Mouse (Mus musculus) layer of hippocampus, postnatal 10 days (tissue): ENCODE results near the gene Arhgef19. TPM values are rescaled to one million over a fixed set of nuclear protein-coding genes. Genes with fewer than 3 reads are reported as not detected.

Experiments used
- DNase-seq, 2 experiments: peaks; one replicate each; pipeline ENCODE4 v3.0.0; 2021; ENCODE audit warnings: low spot score in 2 of 2
- total RNA-seq, 2 experiments: library from RNA; stranded (reverse); gene quantifications; 2 replicates each; pipeline ENCODE4 v1.2.3; 2021

The Arhgef19 gene
- total RNA-seq, 2 experiments from 2014 or later: 5.8 to 6.7 TPM

- DNase-seq: no peak
Observed at GRCm38 (mm10) chr4:141235537-141236111, 3.7 kb upstream of the Arhgef19 start.

DNA sequence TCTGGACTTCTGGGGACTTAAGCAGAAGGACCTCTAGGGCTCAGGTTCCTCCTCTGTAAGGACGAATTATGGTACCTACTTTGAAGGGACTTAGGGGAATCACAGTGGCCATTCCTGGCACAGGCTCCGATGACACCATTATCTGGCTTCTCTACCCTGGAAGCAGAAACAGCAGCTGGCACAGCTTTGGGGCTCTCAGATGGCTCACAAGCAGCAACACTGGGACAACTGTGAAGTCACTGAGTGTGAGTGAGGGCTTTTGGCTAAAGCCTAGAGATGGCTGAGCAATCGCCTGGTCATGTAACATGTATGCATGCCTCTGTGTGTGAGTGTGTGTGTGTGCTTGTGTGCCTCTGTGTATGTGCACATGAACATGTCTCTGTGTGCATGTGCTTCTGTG, 2.4 kb upstream of the Arhgef19 start:
- no peak for DNase-seq

GRCm38 (mm10) chr4:141238492-141239387, 559 bp upstream of the Arhgef19 start:
- no peak for DNase-seq

DNA sequence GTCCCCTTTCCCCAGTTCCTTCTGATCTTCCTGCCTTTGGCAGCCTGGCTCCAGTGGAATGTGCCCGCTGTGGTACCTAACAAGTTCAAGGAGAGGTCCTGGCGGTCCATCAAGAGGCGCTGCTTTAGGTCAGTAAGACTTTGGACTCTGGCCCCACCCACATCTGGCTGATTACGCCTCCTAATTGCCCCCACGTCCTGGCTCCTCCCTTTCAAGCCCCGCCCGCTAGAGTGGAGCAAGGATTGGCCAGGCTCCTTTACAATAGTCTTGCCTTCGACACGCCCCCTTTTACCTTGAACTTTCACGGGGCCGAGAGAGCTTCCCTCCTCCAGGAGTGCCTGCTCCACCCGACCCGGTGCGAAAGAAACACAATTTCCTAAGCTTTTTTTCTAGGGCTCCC, 1.3 kb downstream of the Arhgef19 start:
- DNase-seq: no peak

- DNase-seq: no peak
Observed at GRCm38 (mm10) chr4:141241861-141242260, 2.6 kb downstream of the Arhgef19 start.

DNA sequence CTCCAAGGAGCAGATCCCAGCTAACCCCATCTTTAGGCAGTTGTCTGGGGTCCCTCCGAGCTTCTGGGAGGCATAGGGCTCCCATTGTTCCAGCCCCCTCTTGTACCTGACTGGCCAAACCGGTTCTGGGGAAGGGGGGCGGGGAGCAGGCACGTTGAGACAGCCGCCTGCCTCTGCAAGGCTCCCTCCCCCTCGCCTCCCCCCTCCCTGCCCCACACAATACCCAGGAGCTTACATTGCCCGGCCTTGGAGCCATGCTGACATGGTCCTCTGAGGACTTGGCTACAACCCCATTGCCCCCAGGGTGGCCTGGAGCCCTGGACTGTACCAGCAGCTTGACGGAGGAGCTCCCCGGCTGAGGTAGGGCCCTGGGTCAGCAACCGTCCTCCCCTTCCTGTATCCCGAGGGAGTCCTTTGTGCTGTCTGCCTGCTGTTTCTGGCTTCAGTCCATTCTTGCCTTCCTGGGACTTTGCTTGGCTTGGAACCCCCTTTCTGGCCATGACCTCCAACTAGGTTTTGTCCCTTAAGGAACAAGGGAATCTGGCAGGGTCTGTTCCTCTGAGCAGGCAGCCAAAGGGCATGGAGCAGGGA, 3.4 kb downstream of the Arhgef19 start:
- DNase-seq: no peak

DNA sequence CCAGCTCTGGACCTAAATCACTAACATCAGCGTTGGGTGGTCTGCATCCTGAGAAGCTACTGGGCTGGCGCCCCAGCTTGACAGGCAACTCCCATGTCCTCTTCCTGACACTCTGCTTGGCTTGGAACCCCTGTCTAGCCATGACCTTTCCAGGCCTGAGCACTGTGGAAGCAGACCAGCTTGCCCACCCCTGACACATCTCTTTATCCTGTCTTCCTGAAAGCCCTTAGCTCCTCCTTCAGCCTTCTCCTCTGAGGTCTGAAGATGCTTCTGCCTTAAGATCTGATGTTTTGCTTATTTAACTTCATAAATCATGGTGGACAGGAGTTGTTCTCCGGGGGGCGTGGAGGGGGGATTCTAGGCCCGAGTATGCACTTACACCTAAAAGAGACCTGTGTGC, 4.3 kb downstream of the Arhgef19 start:
- DNase-seq: no peak

DNA sequence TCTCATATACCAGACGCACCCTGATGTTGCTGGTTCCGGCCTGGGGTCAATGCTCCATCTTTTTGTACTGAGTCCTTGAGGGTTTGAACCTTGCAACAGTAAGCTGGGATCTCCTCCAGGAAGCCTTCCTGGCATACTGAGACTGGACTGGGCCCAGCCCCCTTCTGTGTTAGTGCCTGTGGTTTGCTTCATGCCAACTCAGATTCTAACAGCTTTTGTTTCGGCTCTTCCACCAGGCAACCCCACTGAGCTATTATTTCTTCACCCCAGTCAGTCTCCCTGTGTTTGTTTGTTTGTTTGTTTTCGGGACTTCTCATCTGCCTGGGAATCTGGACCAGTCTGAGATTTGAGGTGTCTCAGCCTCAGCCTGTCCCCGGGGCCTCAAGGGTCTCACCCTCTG, 5.1 kb downstream of the Arhgef19 start:
- DNase-seq: peak in 1 of 2 experiments; percentile 41

DNA sequence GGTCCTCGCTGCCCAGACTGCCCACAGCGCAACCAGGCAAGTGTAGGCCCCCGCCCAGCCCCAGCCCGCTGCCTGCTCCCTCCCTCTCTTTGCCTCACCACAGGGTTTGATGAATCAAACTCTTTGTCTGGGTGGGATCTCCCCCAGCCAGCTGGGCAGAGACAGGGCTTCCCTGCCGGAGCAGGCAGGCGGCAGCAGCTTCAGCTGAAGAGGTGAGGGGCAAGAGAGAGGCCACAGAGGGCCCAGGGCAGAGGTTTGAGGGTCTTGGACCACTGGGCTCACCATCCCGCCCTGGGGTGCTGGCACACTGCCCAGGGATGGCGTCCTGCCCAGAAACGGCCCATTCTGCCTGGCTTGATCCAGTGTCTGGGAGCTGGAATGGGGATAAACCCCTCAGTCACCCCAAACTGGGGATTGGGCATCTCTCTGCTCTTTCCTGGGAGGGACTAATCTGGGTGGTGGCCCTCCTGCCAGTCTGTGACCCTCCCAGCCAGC, 5.7 kb downstream of the Arhgef19 start:
- peak; percentile 87 to 90 for DNase-seq

DNA sequence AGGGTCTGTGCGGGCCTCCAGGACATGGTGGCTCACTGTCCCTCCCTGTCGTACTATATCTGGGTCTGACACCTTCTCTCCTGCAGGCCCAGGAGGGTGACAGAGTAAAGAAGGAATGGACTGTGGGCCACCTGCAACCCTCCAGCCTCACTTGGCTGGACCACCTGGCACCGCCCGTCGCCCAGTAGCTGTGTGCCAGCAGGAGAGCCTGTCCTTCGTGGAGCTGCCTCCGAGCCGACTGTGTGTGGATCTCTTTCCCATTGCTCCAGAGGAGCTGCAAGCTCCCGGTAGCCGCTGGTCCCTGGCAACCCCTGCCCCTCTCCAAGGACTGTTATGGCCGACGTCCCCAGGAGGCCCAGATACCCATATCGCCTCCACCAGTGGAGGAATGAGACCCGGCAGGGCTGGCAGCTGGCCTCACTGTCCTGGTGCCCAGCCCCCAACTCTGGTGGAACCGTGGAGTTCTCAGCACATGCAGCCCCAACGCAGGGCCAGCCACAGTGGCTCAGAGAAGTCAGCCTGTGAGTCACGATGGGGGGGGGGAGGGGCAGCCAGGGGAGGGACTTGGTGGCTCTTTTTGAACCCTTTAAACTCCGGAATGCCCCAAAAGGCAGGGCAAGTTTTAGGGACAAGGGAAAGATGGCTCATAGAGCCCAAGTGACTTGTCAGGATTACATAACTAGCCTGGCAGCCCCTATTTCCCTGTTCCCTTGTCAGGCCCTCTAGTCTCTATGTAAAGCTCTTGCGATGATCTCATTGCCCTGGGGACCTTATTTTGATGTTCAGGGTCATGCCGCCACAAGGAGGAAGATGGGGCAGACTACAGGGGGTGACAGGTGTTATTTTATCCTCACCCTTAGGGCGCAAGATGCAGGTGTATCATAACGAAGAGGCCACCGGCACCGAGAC, 7.0 kb downstream of the Arhgef19 start:
- DNase-seq: peak in 1 of 2 experiments; percentile 37

DNA sequence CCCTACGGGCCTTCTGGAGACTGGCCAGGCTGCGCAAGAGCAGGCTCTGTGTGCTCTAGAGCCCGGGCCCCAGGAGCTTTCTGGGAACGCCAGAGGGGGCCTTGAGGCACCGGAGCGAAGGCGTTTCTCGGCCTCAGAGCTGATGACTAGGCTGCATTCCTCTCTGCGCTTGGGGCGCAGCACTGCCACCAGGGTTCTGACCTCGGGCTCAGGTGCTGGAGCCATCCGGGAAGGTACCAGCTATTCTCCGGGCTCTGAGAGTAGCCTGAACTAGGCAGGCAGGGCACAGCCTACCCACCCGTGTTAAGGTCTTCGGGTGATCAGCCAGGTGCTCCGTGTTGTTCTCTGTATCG, 7.7 kb downstream of the Arhgef19 start:
- DNase-seq: peak in 1 of 2 experiments; percentile 33

- DNase-seq: peak in 1 of 2 experiments; percentile 57
Observed at GRCm38 (mm10) chr4:141247776-141248613, 8.7 kb downstream of the Arhgef19 start.

DNA sequence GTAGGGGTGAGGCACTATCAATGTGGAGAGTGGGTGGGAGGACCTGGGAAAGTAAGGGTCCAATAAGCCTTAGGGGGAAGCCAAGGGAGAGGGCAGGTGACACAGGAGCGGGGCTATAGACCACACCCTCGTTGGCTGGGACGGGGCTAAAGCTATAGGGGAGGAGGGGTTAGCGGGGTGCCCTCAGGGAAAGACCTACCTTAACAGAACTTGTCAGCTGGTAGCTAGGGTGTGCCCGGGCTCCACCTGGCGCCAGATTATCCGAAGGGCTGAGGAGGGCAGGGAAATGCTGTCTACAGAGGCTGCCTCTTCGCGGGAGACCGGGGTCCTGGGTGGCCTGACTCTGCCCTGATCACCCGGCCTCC, 9.3 kb downstream of the Arhgef19 start:
- no peak for DNase-seq

- DNase-seq: no peak
Observed at GRCm38 (mm10) chr4:141249383-141249782, 10.1 kb downstream of the Arhgef19 start.

DNA sequence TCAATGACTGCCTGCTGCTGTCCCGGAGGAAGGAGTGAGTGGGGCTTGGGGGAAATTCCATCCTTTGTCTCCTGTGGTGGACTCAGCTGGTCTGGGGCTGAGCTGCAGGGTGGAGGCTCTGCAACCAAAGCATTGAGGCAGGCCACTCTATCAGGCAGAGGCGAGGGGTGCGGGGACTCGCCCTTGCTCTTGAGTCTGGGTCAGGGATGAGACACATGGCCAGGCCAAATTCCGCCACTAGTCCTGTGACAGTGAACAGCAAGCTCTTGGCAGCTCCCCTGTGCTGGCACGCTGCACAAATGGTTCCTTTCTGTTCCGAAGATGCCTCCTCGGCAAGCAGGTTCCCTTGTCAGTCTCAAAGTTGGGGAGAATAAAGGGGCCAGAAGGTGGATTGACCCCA, 11.8 kb downstream of the Arhgef19 start:
- no peak for DNase-seq

GRCm38 (mm10) chr4:141252641-141253040, 13.3 kb downstream of the Arhgef19 start:
- DNase-seq: no peak

DNA sequence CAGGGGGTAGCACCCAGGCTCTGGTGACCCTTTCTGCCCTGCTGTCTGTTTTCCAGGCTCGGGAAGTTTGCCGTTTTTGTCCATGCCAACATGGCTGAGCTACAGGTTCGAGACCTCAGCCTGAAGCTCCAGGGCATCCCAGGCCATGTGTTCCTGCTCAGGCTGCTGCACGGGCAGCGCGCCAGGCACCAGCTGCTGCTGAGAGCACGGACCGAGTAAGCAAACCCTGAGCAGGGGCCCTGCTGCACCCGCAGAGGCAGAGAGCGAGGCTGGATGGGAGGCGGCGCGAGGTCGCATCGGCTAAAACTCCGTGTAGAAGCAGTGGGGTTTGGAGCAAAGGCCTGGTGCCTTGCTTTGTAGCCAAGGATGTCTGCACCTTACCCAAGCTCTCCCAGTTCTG, 14.9 kb downstream of the Arhgef19 start:
- DNase-seq: no peak

DNA sequence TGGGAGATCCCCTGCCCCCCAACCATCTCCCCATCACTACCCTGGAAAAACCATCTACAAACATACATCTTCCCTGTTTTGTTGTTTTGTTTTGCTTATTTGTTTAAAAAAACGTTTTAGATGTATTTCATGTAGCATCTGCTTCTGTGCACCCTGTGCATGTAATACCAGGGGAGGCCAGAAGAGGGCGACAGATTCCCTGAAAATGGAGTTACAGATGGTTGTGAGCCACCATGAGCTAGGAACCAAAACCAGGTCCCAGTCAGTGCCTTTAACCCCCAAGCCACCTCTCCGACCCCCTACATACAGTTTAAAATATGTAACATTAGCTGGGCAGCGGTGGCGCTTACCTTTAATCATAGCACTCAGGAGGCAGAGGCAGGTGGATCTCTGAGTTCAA, 18.1 kb downstream of the Arhgef19 start:
- DNase-seq: no peak

DNA sequence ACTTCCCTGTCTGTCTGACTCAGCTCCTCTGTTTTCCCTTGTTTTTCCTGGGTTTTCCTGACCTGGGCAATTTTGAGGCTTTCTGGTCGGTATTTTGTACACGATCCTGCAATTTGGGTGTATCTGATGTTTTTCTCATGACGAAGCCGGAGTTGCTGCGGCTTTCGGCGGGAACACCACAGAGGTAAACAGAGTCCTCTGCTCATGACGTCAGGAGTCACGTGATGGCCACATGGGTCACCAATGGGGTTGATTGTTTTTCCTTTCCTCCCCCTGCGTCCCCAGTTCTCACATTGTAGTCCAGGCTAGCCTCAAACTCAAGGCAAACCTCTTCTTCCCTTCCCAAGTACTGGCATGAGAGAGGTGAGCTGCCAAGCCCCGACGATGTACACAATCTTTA, 20.1 kb downstream of the Arhgef19 start:
- DNase-seq: no peak

- no peak for DNase-seq
Observed at GRCm38 (mm10) chr4:141260007-141260723, 20.9 kb downstream of the Arhgef19 start.
